Mouse (Mus musculus) 416B (cell line): ENCODE data around the gene Olfr1270.
"Not testable (repeated sequence)": the region's sequence is repeated elsewhere in the genome, so short reads cannot be mapped to it uniquely, and the experiment has no call there.

Source experiments
- DNase-seq: peaks from one replicate; pipeline ENCODE4 v3.0.0; 2011; ENCODE audit warnings: low read depth

Gene Olfr1270

DNA sequence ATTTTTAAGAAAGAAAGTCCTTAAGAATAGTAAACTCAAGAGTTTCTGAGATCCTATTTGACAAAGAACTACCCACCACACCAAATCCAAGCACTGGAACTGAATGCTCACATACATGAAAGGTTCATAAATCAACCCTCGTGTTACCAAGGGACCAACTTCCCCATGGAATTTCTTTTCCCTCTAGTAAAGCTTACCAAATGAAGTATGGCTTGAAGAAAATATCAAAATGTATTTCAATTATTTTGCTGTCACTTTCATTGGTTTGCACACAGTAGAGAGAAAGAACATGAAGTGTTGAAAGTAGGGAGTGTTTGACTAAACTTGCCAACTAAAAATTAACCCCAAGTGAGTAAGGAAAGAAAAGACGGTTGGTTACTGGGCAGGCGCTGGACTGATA is at the start of gene Olfr1270:
Olfr1270 (minus strand) TSS at position 101 of the 400 bp plus-strand sequence.
- no peak for DNase-seq

DNA sequence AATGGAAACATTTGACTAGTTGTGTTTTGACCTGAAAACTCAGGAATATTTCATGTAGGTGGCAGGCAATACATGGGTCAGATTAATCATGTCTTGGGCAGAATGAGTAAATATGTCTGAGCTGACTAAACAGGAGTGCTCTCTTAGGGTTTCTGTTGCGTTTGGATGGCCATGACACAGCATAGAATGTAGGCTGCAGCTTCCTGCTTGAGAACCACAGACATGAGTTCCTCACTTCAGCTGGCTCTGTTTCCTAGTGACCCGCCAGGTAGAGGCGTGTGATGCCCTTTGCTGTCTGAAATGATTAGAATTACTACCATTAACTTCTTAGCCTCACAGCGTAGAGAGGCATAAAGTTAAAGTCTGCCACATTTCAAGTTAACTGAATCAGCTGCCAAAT is 46.7 kb upstream of the Olfr1270 start:
- not testable (repeated sequence) for DNase-seq

DNA sequence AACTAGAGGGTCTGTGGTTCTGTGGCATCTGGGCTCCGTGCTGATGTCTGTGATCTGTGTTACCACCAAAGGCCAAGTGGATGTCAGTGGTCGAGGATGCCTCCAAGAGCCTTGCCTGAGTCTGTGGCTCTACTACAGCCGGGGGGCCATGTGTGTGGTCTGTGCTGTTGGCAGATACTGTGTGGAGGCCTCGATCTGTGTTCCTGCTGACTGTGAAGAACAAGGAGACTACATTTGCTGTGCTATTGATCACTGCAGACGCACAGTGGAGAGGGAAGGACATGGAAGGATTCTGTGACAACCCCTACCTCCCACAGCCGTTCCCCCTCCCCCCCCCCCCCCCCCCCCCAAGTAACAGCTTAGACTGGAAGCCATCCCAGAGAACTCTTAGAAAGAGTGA is 42.4 kb upstream of the Olfr1270 start:
- DNase-seq, result not testable (repeated sequence)

DNA sequence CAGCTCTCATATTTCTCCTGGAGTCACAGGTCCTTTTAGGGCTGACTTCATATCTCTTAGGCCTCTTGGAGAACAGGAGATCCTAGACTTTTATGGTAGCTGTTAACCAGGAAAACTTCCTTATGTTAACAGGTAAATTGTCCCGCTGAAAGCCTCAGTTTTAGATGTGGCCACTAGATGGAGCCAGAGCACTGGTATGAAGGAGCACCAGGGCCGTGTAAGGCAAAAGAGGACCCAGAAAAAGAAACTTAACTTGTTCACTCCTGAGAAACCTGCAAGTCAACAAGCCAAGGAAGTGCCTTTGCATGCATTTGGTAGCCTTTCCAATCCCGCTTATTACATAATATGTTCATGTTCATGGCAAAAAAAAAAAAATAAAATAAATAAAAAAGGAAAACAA is 41.9 kb upstream of the Olfr1270 start:
- DNase-seq, result not testable (repeated sequence)

DNA sequence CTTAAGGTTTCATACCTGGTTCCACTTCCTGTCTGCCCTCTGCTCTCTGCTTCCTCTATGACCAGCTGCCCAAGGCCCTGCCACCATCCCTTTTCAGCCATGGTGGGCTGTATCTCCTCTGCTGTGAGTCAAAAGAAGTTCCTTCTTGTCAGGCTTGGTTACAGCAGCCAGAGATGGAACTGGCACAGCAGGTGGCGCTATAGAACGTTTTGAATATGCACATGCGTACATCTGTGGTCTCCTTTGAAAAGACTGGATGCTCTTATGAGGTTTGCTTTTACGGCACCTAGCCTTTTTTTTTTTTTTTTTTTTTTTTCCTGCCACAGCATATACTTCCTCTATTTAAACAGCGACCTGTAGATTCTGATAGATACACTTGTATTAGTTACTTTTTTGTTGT is 34.2 kb upstream of the Olfr1270 start:
- DNase-seq, result not testable (repeated sequence)

DNA sequence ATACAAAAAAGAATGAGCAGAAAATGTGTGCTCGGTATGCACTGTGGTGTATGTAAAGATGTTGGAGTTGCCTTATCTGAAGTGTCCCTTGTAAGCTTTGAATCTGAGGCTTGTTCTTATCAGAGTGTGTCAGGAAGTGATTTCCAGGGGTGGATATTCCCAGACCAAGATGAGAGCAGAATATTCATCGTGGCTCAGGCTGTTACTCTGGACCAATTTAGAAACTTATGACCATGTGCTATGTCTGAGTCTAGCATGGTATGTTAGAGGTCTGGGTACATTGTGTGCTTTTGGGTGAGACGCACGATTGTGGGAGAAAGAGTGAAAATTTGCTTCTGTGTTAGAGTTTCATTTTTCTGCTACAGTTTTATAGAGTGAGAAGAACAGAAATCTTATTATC is 33.2 kb upstream of the Olfr1270 start:
- DNase-seq, result not testable (repeated sequence)

DNA sequence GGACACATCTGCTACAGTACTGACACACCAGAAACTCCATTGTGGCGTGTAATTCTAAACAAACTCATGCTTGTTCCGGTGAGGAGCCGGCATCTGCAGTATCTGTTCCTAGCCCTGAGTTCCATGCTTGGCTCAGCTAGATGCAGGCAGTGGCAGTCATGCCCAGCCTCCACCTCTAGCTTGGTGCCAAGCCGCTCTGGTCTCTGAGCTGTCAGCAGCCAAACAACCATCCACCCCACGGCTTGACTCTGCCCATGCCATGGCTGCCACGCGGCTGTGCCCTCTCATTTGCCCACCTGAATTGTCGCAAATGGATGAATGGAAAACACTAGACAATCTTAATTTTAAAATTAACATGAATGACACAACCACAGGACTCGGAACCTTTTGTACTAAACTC is 1.0 kb upstream of the Olfr1270 start:
- DNase-seq, result no peak

DNA sequence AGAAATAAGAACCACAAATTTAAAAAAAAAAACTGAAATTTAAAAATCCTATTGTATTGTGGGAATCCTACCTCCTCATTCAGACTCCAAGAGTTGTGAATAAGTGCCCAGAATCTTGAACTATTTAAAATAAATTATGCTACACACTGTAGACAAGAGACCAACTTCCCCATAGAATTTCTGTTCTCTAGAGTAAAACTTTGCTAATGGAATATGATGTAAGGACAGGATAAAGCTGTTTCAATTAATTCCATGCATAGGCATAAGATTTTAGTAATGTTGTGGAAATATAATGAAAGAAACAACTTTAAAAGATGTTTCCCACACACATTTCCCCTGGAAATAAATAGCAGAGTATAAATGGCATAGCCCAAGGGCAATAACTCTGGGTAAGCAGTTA is 10.7 kb downstream of the Olfr1270 start, which contains the start of gene Olfr32:
Olfr32 (minus strand) TSS at position 101 of the 400 bp plus-strand sequence.
- DNase-seq, result no peak

DNA sequence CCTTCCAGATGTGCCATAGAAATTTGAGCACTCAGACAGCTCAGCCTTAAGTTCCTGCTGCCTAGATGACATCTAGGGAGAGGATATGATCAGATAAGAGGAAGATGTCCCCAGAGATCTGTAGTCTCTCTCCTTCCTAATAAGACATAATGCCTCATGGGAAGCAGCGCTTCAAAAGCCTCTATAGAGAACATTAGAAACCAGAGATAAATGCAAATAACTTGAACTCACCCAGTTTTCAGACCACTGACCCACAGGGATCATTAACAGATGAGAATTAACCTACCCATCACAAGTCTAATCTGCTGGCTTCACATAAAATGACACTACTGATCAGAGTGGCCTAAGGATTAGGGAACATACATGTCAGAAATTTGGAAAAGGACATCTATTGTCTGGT is 31.6 kb downstream of the Olfr1270 start, which contains the start of gene Olfr1269:
Olfr1269 (minus strand) TSS at position 101 of the 400 bp plus-strand sequence.
- DNase-seq, result no peak
